In the genomic region with DNA sequence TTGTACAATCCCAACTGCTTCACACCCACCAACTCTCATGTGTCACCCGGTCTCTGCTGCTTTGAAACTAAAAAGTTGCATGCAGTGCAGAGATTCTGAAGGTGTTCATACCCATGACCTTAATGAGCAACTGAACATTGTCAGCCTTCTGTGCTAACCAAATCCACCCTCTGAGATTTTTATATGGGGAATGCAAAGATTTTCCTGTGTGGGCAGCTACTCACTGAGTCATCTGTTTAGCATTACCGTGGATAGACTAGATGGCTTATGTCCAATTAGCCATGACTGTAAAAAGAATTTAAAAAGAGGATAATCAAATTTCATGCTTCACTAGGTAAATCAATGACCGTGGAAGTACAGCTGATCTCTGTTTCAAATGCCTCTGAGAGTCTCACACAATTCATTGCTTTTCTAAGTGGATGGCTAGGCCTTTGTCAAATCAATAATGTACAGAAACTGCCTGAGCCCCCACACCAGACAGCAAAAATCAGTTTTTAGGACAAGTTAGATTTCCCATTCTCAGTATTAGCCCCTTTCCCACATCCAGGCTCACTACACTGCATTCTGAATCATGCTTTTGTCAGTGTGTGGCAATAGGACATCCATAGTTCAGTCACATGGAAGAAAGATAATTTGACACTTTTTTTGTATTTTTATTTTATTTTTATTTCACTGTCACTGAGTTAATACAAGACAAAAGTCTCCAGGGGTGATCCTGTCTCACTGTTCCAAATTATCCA, we compare ENCODE assay signal across 10 mouse cellular contexts.
DNase-seq lines count a peak whose midpoint lies in the region; ATAC-seq and TF ChIP-seq lines count a peak whose summit lies in the region.
"Had no signal": no experiment of that assay in that cellular context is flagged by ENCODE, and none has a peak within 500 bp of the region (broad histone marks: within the 10 kb centered on the region; RNA-seq: fewer than 3 reads in every experiment).

No protein-coding gene starts in this region.

- H3K4me1 ChIP-seq in embryonic facial prominence, embryonic 12.5 days: no peaks in the 10 kb centered on the region
- no peaks in the 10 kb centered on the region for H3K4me1 ChIP-seq in midbrain, postnatal 0 days (ENCODE audit: insufficient read depth, low read length)
- H3K4me1 ChIP-seq in heart, adult 2 months (ENCODE audit: control insufficient read depth, insufficient read depth, low read length): no peaks in the 10 kb centered on the region
- H3K4me1 ChIP-seq: heart, embryonic 13.5 days had no signal

- no peak overlapping the region for H3K4me3 ChIP-seq in embryonic facial prominence, embryonic 12.5 days
- no peak overlapping the region for H3K4me3 ChIP-seq in midbrain, postnatal 0 days (ENCODE audit: low read depth, low read length)
- H3K4me3 ChIP-seq in heart, adult 2 months: no peak overlapping the region
- H3K4me3 ChIP-seq: heart, embryonic 13.5 days had no signal

- H3K4me2 ChIP-seq in embryonic facial prominence, embryonic 12.5 days (replicated peaks): no peak overlapping the region
- no peak overlapping the region for H3K4me2 ChIP-seq in midbrain, postnatal 0 days (ENCODE audit: low read depth, low read length, poor library complexity, severe bottlenecking)
- H3K4me2 ChIP-seq: heart, embryonic 13.5 days had no signal

- H3K79me2 ChIP-seq in heart, adult 2 months (replicated peaks; ENCODE audit: control insufficient read depth, insufficient read depth, low read length): no peaks in the 10 kb centered on the region

- no peak overlapping the region for H3K9ac ChIP-seq in embryonic facial prominence, embryonic 12.5 days
- no peak overlapping the region for H3K9ac ChIP-seq in midbrain, postnatal 0 days (replicated peaks; ENCODE audit: low read length, poor library complexity, severe bottlenecking)
- H3K9ac ChIP-seq in heart, adult 2 months (ENCODE audit: low read depth, low read length): no peak overlapping the region
- H3K9ac ChIP-seq: heart, embryonic 13.5 days had no signal

- no peak for TF ChIP-seq CTCF in midbrain, postnatal 0 days (IDR thresholded peaks at IDR 0.05)
- TF ChIP-seq CTCF in heart, adult 2 months (IDR thresholded peaks at IDR 0.05): no peak

- 16% methylated on average over 3 of the region's 3 CpGs for WGBS in embryonic facial prominence, embryonic 12.5 days
- 18% methylated on average over 3 of the region's 3 CpGs for WGBS in midbrain, postnatal 0 days
- WGBS in heart, adult 2 months: 63% methylated on average over 3 of the region's 3 CpGs

- H3K27ac ChIP-seq in embryonic facial prominence, embryonic 12.5 days: no peak overlapping the region
- H3K27ac ChIP-seq in midbrain, postnatal 0 days (ENCODE audit: low read depth, low read length): no peak overlapping the region
- no peak overlapping the region for H3K27ac ChIP-seq in heart, adult 2 months
- H3K27ac ChIP-seq: heart, embryonic 13.5 days had no signal

- 0 out of 2 replicates have a peak, but pooled peaks cover 4% of the 10 kb centered on the region for H3K27me3 ChIP-seq in embryonic facial prominence, embryonic 12.5 days
- H3K27me3 ChIP-seq in midbrain, postnatal 0 days (ENCODE audit: insufficient read depth, low read length): no peaks in the 10 kb centered on the region
- H3K27me3 ChIP-seq in heart, adult 2 months (ENCODE audit: control insufficient read depth, insufficient read depth, low read length): no peaks in the 10 kb centered on the region
- H3K27me3 ChIP-seq: heart, embryonic 13.5 days had no signal

- intact Hi-C loops in heart, adult 2 months (cut with DNase I): no loop called here

- no peak for TF ChIP-seq EP300 in heart, adult 2 months (IDR thresholded peaks at IDR 0.05; ENCODE audit: insufficient read depth, low read depth, low read length)

- peak; percentile 86; the same call in 1 of the 2 replicates for ATAC-seq in embryonic facial prominence, embryonic 12.5 days (ENCODE audit: insufficient number of reproducible peaks, insufficient read depth, low FRiP score, low TSS enrichment)
- ATAC-seq in midbrain, postnatal 0 days (ENCODE audit: low FRiP score): no peak
- no peak for ATAC-seq in monocyte, adult 5-6 weeks (replicated peaks; ENCODE audit: insufficient number of reproducible peaks, low FRiP score, low TSS enrichment, poor library complexity, severe bottlenecking)

- no peaks in the 10 kb centered on the region for H3K9me3 ChIP-seq in embryonic facial prominence, embryonic 12.5 days
- H3K9me3 ChIP-seq in midbrain, postnatal 0 days (ENCODE audit: low read length): no peaks in the 10 kb centered on the region
- H3K9me3 ChIP-seq: heart, embryonic 13.5 days had no signal

- no peaks in the 10 kb centered on the region for H3K36me3 ChIP-seq in embryonic facial prominence, embryonic 12.5 days
- no peaks in the 10 kb centered on the region for H3K36me3 ChIP-seq in midbrain, postnatal 0 days (ENCODE audit: insufficient read depth, low read length)
- no peaks in the 10 kb centered on the region for H3K36me3 ChIP-seq in heart, adult 2 months (ENCODE audit: control insufficient read depth, insufficient read depth, low read length)
- H3K36me3 ChIP-seq: heart, embryonic 13.5 days had no signal

- TF ChIP-seq POLR2A in heart, adult 2 months (IDR thresholded peaks at IDR 0.05; ENCODE audit: insufficient read depth, low read depth, low read length): no peak

- peak; percentile 3 to 47 for DNase-seq in layer of hippocampus, adult 18-20 months (ENCODE audit: low spot score in 2 of 2)
- no peak for DNase-seq in layer of hippocampus, adult 9-10 months (ENCODE audit: low spot score)
- DNase-seq in layer of hippocampus, adult 8-10 months (ENCODE audit: low spot score in 2 of 2): peak; percentile 6 to 21
- DNase-seq in midbrain, postnatal 0 days (ENCODE audit: low spot score): peak; percentile 49
- no peak for DNase-seq in spleen, postnatal 4 days (ENCODE audit: low spot score in 2 of 2)
- no peak for DNase-seq in heart, adult 2 months
- DNase-seq: kidney, adult 11 months had no signal

Comparison
In these comparisons a context has a peak if more than half of its experiments do, and no peak if none do; other contexts are left out.
1. DNase-seq: peak in layer of hippocampus, adult 18-20 months (2 of 2), layer of hippocampus, adult 8-10 months (2 of 2) and midbrain, postnatal 0 days (single experiment); none in layer of hippocampus, adult 9-10 months (single experiment), spleen, postnatal 4 days (0 of 2) and heart, adult 2 months (0 of 2).